Mouse (Mus musculus) natural killer cell, adult 2 months (primary cell): ENCODE data around the gene Isg20.

Experiments
- DNase-seq, 2 experiments: peaks; one replicate each; pipeline ENCODE4 v3.0.0; 2022; ENCODE audit warnings: low spot score in 2 of 2

Isg20 gene

DNA sequence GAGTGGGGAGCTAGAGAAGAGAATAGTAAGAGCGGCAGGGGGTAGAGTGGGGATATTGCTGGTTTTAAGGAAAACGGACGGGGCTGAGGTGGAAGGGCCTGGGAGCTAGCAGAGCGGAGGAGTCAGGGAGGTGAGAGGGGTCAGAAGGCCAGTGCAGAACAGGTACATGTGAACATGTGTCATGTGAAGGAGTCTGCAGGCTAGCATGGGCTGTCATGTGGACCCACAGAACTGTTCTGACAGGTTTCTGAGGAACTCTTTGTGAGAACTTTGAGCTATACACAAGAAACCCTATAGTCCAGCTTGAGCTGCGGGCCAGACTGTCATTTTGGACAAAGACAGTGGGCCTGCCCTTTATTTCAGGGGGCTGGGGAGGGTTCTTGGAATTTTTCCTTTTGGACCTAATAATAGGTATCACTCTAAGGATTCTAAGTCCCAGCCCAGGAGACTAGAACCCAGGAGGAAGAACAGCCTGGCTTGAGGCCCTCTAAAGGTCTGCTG is at the start of gene Isg20:
Isg20 (plus strand) TSS at position 451 of the 501 bp plus-strand sequence.
- DNase-seq, result no peak

DNA sequence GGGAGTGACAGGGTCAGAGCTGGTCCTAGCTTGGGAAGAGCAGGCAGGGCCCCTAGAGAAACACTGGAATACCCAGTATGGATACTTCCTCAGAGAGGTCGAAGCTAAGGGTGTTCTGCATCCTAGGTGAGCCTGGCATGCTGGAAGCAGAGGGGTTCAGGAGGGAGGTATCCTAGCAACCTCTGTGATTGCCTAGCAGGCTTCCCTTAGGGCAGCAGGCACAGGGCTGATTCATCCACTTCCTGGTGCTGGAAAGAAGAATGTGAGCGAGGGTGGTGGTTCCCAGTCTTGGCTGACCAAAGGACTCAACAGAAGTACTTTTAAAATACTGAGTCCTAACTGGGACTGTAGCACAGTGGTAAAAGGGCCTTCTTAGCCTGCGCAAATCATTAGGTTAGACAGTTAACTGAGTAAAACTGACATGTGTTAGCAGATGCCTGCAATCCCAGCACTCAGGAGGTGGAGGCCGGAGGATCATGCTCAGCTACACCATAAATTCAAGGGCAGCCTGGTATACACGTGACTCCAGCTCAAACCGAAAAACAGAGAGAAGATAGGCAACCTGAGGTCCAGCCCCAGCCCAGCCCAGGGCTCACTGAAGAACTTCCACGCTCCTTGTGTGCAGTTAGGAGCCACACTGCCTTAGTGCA is 49.3 kb upstream of the Isg20 start:
- DNase-seq, result no peak

DNA sequence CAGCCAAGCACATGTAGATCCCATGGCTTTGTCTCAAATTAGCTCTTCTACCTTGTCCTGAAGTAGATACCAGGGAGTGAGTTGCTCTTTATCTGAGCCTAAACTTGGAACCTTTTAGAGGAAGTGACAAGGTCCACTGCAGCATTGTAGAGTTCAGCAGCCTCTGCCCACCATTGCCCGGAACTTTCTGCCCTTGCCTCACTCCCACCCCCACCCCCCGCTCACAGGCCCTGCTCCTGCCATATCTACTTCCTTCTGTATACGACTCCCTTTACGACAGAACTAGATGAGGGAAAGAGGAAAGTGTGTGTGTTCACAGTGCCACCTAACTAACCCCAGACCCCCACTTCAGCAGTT is 48.8 kb upstream of the Isg20 start:
- DNase-seq, result no peak

DNA sequence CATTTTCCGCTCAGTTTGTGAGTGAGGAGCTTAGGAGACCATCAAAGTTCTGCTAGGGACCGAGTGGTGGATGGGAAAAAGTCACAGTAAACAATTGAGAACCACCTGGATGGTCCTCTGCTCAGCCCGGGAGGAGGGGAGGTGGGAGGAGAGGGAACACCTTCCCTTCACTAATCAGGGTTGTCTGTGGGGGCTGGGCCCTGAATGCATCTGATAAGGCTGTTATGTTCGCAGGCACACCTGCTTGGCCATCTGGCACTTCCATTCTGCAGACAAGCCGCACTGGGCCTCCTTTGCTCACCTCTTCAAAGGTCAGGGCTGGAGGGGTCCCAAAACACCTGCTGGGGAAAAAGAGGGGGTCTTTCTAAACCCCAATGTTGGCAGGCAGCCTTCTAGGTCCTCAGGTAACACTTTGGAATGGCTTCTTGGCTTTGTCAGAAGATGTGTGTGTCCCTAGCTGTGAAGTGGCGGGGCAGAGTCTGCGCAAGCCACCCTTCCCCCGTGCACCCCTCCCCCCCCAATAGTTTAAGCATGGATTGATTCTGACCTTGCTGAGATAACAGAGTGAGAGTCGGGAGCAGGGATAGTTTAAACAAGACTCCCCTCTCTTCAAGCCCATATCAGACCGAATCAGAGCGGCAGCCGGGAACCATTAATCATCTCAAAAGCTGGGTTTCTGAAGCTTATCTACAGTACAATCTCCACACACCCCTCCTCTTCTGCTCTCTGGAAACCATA is 47.8 kb upstream of the Isg20 start:
- no peak for DNase-seq

DNA sequence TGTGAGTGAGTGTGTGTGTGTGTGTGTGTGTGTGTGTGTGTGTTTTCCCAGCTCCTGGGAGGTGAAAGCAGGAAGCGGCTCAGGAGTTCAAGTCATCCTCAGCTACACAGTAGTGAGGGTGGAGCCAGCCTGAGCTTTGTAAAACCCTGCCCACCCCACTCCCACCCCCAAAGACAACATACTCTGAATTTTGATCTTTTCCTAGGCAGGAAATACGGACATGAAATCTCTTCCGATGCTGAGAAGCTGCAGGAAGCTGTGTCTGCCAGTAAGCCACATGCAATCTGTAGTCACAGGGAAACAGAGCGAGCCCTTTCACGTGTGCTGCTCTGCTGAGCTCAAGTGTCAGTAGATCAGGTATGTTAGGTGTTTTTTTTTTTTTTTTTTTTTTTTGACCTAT is 44.5 kb upstream of the Isg20 start:
- DNase-seq, result no peak

DNA sequence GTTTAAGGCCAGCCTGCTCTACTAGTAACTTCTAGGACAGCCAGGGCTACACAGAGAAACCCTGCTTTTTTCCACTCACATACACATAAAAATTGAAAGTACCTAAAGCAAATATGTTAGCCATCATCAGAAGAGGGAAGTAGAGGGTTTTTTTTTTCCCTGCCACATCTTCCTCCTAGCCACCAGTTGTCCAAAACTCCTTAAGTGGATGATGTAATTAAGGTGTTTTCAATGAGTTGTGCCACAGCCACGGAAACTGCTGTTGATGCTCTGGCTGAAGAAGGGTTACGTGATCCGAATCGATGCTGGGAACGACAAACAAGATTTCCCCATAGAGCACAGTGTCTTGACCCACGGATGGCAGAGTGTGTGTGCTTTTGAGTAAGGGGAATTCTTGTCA is 40.9 kb upstream of the Isg20 start:
- DNase-seq, result no peak

DNA sequence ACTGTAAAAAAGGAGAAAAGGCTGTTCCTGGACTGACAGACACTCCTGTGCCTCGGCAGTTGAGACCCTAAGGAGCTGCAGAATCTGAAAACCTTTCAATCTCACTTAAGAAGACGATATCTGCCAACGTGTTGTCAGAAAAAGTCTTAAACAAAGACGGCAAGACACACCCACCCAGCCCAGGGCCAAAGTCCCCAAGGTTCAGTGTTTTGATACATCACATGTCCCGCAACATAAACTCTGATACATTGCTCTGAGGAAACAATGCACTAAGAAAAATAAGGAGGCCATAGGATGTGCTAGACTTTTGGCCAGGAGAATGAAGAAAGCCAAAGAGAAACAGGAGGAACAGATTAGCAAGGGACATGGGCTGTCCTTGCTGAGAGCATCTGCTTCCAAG is 40.4 kb upstream of the Isg20 start:
- no peak for DNase-seq

DNA sequence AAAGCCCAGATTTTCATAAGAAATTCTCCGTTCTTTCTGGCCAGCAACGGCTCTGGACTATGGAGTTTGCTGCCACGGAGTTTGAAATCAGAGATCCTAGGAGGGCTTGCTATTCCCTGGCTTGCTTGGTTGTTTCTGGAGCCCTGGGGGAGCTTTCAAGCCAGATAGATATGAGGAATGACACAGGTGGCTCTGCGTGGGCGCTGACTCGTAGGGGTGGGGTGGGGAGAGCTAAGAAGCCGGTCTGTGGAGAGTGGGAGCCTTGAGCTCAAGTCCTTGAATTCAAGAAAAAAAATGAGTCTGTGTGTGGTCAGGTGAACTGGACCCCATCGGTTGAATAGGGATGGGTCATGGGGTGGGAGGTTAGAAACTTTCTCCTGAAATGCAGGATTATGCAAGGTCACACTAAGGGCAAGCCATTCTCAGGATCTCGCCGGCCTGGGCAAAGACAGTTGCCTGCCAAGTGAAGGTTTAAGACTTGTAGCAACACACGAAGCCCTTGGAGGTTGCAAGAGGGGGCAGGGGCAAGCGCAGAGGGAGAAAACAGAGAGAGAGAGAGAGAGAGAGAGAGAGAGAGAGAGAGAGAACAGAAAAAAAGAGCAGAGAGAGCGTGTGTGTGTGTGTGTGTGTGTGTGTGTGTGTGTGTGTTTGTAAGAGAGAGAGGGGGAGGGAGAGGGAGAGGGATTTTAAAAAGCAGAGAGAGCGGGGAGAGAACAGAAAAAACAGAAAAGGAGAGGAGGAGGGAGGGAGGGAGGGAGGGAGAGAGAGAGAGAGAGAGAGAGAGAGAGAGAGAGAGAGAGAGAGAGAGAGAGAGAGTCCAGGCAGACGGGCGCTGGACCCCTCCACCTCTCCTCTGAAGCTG is 31.4 kb upstream of the Isg20 start:
- no peak for DNase-seq

DNA sequence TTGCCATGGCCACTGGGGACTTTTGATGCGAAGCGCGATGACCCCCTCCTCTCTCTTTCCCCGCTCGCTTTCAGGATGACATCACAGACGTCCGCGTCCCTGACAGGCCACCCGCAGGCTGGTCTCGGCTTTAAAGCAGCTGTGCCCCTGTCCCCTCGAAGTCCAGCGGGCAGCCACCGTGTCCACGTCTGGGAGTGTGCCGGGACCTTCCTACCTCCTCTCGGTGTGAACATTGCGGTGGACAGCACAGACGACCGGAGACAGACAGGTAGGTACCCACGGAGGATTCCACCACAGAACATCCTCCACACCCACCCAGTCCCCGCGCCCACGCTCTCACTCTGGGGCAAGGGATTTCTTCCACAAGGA is 30.8 kb upstream of the Isg20 start:
- no peak for DNase-seq

DNA sequence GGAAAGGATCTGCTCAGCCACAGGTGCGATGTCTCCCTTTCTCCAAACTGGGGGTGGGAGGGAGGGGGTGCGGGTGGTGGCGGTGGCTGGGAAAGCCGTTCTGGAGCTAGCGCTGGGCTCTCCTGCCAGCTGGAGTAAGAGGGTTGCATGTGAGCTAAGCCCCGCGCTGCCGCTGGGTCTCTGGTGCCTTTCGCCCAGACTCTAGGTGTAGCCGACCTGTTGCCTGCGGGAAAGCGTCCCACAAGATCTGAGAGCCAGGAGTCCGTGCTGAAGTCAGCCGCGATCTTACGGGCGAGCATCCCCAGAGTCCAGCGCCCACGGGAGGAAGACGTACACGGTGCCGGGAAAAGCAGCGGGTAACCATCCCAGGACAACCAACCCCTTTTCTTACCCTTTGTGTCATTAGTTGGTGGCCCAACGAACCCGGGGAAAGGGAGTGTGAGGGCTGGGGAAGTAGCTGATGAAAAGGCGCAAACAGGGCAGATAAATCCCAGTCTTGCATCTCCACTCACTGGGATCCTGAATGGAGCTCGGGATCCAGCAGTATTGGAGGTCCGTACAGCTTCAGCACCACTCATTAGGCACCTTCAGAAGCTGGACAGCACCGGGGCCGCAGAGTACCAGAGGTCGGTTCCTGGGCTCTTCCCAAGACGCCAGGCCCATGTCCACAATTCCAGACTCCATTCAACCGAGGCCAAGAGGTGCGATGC is 30.1 kb upstream of the Isg20 start:
- no peak for DNase-seq

DNA sequence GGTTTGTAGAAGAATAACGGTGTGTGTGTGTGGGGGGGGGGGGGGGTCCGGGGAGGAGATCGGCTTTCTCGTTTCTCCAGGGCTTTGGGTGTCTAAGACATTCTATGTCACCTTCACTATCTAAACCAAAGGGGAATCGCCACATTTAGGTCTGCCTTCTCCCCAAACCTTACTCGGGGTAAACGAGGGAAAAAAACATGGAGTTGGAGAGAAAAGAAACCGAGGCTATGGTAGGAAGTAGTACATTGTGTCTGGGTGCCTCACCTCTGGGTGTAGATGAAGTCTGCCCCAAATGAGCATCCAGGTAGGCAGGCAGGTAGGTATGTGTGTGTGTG is 29.5 kb upstream of the Isg20 start:
- DNase-seq, result no peak

DNA sequence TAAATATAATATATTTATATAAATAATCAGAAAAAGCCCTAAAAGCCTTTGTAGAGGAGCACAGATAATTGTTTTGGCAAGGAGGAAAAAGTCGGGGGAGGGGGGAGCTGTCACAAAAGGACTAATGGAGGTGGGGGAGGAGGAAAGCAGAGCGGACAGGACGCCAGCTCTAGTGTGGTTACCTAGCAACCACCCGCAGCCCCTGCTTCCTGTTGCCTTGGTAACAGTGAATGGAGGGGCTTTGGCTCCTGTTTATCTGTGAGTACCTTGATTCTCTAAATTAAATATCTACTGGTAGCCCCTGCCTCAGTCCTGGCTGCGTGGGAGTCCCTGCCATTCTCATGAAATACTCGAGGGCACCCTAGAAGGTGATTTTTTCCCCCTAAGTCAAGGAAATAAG is 29.1 kb upstream of the Isg20 start:
- no peak for DNase-seq

DNA sequence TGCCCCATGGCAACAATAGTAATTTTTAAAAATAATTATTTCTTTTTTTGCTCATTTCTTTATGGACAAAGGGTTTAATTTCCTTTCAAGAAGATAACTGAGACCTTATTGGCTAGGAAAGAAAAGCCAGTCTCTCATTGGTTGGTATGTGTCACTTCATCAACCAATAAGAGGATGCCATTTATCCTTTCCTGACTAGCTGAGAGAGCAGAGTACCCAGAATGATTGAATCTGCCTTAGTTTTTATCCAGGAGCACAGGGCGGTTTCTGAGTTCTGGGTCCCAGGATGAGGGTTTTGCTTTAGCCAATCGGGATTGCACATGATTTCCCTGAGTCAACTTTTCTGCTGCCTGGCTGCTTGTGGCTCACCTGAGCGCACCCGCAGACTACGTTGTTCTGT is 27.8 kb upstream of the Isg20 start:
- DNase-seq, result no peak

DNA sequence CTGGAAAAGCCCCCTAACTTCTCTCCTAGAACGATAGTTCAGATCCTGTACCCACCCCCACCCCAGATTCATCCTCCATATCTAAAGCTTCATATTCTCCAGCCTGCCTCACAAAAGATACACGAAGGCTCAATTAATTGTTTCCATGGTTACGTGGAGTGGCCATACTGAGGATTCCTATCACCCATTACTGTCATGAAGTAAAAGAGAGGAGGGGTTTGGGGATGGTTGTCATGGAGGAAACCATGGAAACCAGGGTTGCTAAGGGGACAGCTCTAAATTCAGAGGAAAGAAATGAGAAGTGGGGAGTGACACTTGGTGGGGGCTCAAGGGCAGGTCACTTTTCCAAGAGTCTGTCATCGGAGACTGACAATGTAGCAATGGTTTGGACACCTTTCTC is 26.7 kb upstream of the Isg20 start:
- DNase-seq, result no peak

DNA sequence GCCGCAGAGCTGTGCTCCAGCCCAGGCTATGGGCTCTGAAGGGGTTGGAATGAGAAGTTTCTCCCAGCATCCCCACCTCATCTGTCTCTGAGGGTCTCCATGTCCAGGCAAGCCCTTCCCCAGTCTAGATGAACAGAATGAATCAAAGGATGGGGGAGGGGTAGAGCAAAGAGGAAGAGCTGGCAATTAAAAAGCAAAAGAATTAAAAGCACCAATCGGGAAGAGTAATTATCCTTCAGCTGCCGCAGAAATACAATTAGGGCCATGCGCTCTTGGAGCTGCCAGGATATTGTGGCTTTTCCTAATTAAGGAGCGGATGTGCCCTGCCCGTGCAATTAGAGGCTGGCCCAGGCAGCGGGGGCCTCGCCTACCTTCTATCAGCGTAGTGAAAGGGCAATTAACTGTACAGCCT is 25.8 kb upstream of the Isg20 start:
- no peak for DNase-seq

DNA sequence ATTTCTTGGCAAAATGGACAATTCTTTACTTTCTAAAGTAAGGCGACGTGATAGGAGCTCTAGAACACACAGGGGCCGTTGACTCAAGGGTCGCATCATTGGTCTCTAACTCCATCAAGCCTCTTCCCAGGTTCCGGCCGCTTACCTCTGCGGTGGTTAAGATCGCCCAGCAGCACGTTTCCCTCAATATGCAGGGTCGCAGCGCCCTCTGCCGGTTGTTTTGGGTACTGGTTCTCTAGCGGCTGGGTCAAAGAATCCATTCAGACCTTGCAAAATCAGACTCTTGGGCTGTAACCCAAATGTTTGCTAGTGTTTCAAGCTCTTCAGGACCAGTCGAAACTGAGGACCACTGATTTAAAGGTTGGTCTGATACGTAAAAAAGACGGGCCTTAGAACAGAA is 22.6 kb upstream of the Isg20 start:
- peak; percentile 74 to 81 for DNase-seq

DNA sequence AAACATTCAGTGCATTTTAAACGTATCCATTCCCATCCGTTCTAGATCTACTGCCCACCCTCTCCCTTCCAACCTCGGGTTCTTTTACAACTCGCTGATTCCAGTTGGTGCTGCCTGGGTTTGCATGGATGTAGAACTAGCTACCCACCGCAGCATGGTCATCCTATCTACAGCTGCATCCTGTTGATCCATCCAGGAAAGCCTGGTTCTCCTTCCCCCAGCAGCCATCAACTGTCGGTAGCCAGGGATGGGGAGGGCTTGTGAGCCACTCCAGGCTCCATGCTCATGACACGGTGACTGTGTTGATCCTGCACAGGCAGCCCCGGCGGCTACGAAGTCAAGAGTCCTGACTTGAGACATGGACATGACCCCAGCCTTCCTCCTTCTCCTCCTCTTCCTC is 19.3 kb upstream of the Isg20 start:
- no peak for DNase-seq

DNA sequence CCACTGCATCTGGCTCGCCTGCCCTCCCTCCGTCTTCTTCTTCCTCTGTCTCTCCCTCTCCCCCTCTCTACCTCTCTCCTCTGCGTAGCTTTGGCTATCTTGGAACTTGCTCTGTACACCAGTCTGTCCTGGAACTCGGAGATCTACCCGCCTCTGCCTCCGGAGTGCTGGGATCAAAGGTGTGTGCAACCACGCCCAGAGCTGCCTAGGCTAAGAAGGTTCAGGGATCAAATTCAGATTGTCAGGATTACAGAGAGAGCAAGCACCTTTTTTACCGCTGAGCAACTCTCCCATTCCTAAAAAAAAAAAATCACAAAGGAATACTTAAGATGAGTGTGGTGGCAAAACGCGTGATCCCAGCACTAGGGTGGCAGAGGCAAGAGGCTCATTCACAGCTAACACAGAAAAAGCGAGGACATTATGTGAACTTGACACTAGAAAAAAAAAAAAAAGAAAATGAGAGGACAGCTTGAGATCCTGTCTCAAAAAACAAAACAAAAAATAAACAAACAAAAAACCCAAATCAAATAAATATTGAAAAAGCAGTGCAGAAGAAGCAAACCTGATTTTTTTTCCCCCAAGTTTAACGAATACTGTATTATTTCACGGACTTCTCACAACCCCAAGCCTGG is 18.1 kb upstream of the Isg20 start:
- DNase-seq, result no peak

DNA sequence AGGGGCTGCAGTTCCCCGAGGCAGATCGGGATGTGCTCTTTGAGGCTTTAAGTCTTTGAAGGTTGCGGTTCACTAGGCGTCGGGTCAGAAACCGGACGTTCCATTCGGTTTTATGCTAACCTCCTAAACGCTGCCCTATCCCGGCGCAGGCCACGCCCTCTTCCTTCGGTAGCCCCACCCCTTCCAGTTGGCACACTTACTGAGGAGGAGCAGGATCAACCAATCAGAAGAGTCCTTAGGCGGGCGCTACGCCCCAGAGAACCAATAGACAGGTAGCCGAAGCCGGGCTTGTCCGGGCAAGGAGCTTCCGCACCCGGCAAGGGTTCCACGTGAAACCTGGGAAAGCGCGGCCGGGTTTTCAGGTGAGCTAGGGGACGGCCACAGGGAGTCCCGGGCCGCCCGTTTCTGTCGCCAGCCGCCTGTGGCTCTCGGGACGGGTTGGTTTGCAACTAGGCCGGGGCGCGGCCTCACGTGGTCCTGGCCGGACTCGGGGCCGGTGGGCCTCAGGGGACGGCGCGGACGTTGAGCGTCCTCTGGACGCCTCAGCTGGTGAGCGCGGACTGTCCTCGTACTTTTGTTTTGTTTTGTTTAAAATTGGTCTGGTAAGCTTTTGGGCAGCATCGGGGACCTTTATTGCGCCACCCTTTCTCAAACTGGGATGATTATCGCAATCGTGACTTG is 17.4 kb upstream of the Isg20 start, which contains the start of gene Aen:
Aen (plus strand) TSS at position 202 of the 681 bp plus-strand sequence.
- DNase-seq, result peak; percentile 98

DNA sequence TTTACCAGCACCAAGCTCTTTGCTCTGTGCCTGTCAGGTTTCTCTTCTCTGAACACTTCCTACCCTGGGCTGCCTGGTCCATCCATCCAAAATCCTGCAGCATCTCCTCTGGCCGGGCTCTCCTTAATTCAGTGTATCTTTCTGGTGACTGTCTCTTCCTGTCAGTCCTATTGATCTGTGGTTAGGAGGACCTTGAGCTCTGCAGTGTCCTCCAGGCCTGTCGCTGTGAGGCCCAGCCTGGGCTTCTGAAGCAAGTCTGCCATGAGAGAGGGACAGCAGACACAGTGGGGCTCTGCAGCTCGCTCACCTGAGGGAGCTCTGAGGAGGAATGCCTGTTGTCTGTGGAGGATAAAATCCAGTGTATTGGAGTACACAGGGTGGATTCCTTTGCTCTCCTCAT is 15.7 kb upstream of the Isg20 start:
- DNase-seq, result no peak
